Mouse (Mus musculus): ENCODE measurements around the gene Kdm2a.

Gene Kdm2a

DNA sequence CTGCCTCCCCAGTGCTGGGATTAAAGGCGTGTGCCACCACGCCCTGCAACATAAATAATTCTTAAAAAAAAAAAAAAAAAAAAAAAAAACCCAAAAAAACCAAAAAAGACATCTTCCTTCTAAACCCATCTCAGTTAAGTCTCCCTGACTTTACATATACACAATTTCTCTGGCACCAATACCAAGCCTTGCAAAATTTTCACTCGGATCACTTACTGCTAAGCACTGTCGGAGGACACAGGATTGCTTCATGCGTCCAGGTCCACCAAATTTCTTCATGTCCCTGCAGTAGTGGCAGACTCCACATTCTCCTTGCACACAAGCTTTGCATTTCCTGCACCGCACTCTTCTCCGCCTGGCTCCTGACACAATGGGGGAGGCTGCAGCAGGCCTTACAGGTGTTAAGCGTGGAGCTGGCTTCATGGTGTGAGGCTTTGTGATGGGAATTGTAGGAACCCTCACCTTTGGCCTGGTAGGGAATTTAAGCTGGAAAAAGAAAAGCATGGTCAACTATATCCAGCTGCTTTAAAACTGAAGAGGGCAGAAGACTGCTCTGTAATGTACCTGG is 69.3 kb downstream of the Kdm2a start:
- DNase-seq (ENCODE audit: low read depth, low spot score), result no peak

DNA sequence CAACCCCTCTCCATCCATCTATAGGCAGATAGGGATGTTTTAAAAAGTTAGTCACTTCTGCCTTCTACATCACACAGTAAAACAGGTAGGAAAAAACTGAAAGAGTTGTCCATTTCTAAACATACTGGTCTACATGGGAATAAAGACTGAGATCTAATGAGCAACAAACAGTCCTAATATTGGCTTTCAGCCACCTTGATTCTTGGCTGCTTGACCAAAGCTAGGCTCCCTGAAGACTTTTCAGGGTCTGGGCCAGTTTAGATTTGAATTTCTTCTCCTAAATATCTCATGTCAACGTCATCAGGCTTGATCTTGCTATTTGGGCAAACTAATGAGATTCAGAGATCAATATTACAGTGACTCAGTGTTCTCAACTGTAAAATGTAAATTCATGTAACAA is 71.2 kb downstream of the Kdm2a start:
- no peak for DNase-seq (ENCODE audit: low read depth, low spot score)

DNA sequence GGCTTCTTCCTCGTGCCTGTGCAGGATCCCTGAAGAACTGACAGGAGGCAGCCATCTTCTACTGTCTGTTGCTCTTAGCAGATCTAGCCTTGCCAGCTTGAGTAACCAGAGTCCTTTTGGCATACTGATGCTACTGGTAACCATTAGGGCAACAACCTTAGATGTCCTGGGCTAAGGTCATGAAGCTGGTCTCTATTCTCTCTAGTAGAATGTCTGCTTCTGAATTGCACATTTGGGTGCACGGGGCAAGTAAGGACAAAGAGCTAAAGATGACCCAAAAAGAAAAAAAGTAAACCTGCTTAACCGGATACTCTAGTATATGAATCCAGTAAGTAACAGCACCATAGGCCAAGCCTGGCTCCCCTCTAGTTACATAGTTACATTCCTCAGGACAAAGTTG is 72.0 kb downstream of the Kdm2a start:
- no peak for DNase-seq (ENCODE audit: low read depth, low spot score)

DNA sequence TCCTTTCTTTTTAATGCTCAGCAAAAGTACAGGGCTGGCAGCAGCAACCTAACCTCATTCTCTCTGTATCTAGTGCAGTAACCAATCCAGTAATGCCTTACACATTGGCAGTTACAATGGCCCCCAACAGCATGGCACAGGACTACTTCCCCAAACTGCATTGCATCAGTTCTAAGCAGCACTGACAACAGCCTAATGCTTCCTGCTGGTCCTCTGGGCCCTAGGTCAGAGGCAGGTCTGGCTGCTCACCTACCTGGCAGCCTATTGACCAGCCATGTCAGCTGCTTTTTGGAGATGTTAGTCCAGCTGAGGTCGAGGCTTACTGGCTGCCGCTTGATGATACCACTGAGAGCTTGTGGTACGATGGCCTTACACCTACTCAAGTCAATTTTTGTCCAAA is 76.0 kb downstream of the Kdm2a start:
- no peak for DNase-seq (ENCODE audit: low read depth, low spot score)

DNA sequence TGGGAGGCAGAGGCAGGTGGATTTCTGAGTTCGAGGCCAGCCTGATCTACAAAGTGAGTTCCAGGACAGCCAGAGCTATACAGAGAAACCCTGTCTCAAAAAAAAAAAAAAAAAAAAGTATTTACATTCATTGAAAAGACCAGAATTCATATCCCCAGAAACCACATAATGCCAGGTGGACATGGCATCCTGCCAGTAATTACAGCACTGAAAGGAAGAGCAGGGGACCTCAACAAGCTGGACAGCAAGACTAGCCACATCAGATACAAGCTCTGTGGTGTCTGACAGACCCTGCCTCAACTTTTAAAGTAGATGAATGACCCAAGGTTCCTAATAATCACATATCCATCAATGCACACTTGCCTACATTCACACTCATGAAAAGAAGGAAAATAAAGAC is 76.5 kb downstream of the Kdm2a start:
- DNase-seq (ENCODE audit: low read depth, low spot score), result no peak

DNA sequence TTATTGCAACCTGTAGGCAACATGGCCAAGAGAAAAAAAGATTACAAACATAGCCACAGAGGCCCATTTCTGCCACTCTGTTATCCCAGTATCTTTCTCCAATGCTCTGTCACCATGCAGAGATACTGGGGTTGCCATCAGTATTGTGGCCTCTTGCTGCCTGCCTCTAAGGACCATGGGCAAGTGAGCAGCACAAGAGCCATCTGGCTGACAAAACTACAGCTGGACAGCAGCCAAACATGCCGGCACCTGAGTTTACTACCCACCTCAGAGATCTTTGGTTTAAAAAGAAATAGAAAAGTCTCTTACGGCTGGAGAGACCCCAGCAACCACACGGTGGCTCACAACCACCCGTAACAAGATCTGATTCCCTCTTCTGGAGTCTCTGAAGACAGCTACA is 78.8 kb downstream of the Kdm2a start:
- DNase-seq (ENCODE audit: low read depth, low spot score), result no peak

DNA sequence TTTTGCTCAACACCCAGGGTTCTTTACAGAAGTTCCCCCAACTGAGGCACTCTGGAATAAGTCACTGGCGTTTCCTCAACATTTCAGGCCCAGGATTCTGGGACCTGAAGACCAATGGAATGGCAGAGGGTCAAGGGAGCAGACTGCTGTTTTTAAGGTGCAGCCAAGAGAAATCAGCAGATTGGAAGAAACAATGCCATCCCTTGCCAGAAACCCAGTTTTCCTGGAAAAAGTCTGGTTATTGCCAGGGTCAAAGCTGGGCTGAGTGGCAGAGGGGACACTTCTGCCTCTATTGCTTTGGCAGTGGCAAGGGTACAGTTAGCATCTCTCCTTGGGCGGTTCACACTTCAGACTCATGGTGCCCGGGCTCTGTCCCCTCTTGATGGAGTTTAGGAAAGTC is 80.9 kb downstream of the Kdm2a start:
- no peak for DNase-seq (ENCODE audit: low read depth, low spot score)

DNA sequence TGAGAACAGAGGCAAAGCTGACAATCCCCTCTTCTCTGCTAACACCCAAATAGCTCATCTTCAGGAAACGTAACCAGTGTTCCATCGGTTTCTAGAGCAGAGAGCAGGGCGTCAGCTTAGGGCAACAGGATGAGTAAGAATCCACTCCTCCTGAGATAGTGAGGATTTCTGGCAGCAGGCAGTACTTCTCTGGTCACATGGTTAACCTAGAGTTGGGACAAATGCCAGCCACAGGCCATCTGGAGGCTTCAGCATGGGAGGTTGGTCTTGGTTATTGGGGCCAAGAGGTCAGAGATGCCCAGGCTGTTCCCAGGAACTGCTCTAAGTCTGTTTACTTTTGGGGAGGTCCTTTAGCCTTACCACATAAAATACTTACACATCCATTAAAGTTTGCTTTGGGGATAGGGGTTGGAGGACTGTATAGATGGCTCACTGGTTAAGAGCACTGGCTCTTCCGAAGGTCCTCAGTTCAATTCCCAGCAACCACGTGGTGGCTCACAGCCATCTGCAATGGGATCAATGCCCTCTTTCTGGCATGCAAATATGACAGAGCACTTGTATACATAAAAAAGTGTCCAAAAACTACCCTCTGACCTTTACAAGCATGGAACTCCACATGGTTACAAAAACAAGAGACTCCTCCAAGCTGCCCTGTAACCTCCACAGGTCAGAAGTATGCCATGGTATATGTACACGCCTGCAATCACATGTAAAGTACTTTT is 82.7 kb downstream of the Kdm2a start:
- DNase-seq (ENCODE audit: low read depth, low spot score), result no peak

DNA sequence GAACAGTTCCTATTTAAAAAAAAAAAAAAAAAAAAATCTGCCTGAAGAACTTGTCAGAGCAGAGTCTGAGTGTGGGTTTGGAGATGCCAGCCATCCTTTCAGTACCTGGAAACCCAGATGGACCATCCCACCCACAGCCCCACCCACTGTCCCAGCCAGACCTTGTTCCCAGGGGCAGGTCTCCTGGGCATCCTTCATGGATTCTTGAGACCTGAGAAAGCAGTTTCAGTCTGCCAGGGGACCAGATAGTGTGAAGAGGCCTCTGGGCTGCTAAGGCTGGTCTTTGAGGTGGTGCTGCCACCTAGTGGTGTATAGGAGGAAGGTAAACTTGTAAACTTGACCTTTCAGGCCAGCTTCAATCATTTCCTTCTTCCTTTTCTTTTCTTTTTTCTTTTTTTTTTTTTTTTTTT is 88.3 kb downstream of the Kdm2a start:
- DNase-seq (ENCODE audit: low read depth, low spot score), result no peak

DNA sequence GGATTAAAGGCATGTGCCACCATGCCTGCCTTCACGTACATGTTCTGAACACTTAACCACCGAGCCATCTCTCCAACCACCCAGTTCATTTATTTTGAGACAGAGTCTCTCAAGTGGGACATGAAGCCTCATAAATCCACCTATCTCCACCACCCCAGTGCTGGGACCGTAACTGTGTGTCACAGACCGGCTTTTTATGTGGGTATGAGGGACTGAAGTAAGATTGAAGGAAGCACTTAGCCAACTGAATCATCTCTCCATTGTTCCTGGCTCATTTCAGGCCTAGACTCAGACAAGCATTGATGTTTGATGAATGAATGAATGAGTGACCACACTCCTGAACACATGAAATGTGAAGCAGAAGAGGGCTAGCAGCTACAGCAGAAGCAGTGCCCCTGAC is 88.8 kb downstream of the Kdm2a start:
- no peak for DNase-seq (ENCODE audit: low read depth, low spot score)

DNA sequence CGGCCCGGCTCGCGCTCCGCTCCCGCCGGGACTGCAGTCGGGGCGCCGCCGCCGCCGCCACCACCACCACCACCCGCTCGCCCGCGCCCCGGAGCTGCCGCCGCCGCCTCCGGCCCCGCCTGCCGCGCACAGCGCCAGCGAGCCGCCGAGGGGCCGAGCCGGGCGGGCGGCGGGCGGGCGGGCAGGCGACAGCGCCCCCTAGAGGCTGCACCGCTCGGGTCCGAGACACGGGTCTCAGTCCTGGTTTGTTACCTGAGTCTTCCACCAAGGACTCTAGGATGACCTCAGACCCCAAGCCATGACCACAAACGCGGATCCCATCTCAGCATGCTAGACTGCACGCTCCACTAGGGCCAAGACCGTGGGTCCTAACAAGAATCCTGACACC is 91.9 kb downstream of the Kdm2a start, which contains the start of gene Grk2:
Gene Grk2 (minus strand): TSS at position 33 of the 388 bp plus-strand sequence.
- DNase-seq (ENCODE audit: low read depth, low spot score), result no peak

DNA sequence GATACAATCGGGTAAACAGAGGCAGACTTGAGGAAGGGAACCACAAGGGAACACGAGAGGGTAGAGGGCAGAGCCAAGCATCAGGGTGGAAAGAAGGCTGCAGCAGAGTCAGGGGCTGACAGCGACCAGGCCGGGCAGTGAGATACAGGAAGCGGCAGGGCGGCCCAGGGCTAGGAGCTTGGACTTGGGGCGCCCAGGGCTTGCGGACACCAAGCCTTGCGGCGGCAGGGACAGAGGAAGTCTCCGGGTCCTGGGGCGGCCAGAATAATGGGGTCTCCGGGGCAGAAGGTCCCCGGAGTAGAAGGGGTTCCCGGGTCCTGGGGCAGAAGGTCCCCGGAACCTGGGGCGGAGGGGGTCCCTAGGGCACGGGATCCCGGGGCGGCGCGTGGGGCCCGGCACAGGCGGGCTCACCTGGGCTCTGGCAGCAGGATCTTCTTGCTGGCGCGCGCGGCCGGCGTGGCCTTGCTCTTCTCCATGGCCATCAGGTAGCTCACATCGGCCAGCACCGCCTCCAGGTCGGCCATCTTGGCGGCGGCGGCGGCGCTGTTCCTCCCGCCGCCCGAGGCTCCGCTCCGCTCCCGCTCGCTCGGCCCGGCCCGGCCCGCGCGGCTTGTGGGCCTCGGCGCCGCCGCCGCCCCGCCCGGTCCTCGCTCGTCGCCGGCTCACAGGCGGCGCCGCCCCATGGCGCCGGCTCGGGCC is 92.4 kb downstream of the Kdm2a start:
- no peak for DNase-seq (ENCODE audit: low read depth, low spot score)

DNA sequence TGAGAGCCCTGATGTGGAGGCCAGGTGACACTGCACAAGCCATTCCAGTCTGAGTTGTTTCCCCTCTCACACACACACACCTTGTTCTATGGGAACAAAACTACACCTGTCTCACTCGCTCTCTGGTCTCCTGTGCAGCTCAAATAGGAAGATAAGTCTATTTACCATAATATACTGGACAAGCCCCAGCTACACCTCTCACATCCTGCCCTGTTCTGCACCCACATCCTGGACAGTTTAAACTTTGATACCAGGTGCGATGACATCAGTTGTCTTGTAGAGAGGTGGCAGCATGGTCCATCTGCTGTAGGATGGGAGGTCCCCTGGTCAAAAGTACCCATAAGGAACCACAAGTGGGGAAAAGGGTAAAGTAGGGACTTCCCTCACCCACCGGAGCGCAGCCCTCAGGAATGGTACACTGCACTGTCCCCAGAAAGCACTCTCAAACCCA is 93.2 kb downstream of the Kdm2a start:
- no peak for DNase-seq (ENCODE audit: low read depth, low spot score)

DNA sequence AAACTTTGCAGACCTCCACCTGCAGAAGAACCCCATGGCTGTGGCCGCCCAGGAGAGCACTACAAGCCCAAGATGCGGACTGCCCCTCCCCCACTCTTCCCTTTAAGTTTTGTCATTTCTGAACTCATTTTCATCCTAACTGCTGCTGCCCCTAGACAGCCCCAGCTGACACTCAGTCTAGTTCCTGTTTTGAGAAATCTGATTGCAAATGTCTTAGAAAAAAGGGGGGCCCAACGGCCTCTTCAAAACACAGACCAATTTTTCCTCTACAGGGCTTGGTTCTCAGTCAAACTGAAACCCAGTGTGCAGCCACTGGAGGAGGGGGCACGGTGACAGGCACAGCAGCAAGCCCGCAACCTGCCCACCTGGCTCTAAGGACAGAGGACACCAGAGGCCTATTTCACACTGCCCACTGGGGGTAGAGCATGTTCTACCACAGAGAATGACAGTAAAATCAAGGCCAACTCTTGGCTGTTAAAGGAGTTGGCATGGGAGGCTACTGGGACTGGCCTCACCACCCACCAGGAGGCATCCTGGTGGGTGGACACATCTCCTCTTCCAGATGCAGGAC is 93.7 kb downstream of the Kdm2a start:
- DNase-seq (ENCODE audit: low read depth, low spot score), result no peak

DNA sequence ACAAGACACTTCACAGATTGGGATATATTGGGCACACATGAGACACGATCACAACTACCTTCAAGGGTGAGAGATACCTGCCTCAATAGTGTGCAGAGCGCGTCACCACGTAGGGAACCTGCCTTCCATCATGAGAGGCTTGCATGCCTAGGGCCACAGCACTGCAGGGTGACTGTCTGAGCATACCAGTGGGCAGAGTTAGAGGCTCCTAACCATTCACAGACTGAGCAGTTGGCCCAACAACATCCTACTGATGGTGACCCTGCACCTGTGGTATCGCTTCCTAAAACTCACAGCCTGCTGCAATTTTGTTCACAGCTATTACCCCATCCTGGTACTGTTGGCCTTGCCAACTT is 94.5 kb downstream of the Kdm2a start:
- no peak for DNase-seq (ENCODE audit: low read depth, low spot score)

DNA sequence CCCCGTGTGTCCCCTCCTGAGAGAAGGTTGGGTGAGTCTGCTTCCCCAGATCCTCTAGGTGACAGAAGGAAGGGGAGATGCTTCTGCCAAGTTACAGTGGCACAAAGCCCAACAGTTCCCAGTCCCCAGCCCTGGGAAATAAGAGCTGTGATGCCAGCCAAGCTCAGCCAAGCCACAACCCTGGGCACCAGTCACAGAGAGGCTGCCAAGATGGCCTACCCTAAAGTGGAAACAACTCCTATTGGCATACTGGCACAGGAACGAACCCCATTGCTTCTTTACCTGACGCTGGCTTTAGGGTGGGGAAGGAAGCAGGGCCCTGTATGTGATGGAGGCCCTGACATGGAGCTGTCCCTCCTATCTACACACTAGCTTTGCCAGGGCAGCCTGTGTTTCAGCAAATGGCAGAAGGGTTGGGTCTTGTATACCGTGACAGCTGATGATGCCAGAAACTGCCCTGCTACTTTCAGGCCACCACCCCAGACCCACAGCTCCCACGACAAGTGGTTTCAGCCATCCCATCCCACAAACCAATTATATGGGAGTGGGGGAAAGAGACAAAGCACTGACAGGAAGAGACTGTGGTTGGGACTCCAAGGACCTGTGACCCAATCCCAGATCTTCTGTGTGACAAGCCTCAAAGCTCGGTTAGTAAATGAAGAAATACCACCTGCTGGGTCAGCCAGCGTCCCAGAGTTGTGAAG is 95.0 kb downstream of the Kdm2a start:
- DNase-seq (ENCODE audit: low read depth, low spot score), result no peak

DNA sequence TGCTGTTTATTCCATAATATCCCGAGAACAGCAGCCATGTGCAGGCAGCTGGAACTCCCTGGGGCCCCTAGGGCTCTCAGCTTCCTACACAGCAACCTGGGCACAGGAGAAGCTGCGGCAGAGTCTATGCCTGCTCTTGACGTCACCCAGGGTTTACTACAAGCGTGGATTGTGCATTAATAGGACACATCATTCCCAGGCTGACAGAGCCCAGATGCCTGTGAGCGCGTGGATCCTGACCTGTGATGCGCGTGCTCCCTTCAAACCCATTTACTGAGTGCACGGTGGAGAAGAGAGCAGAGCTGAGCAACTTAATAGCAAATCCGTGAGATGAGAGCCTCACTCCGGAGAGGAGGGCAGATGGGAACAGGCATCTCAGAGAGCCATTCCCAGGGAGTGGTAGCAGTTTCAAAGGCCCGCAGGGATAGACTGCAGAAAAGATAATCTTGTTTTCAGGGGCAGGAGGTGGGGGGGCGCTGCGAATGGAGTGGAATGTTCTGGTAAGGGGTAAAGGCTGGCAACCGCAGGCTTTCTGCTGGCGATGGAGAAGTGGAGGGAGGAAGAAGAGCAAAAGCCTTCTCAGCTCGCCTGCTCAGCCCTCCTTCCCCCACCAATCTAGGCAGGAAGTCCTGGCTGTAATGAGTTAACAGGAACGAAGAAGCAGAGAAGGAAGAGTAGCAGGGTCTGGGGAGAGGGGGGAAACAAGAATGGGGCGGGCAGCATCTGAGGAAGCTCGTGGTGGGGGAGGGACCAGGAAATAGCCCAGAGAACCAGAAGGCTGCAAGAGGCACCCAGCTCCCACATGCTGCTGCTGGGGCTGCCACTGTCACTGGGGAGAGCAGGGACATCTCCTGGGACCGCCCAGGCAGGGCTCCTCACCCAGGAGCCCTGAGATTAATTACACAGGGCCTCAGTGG is 96.1 kb downstream of the Kdm2a start:
- no peak for DNase-seq (ENCODE audit: low read depth, low spot score)

DNA sequence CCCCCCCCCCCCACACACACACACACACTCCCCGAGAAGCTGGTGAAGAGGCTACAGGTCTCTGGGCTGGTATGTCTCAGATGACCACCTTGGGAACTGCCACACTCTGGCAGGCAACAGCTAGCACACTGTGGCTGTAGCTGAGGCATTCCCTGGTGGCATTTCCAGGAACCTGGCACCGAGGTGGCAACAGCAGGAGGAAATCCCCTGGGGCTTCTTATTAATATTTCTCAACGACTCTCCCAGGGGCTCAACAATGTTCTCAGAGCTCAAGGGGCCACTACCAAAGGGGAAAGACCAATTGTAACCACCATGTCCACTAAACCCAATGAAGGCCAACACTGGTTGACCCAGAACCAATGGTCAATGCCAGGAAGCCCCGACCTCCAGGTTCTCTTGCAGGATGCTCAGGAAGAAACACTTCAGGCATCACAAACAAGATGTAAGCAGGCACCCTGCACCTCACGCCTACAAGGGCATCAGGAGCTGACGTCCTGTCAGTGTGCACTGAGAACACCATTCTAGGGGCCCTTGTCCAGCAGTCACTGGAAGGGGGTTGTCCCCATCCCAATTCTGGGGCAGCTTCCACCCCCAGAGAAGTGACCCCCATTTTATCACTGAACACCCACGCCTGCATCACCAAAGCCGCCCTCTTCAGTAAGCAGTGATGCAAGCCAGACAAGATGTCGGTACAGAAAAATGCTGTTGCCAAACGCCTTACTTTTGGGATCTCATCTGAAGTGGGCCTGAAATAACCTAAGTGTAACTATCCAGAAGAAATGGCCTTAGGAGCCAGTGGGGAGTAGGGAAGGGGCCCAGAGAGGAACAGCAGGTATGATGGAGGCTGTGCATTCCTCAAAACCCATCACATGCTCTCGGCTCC is 97.0 kb downstream of the Kdm2a start:
- DNase-seq (ENCODE audit: low read depth, low spot score), result no peak

DNA sequence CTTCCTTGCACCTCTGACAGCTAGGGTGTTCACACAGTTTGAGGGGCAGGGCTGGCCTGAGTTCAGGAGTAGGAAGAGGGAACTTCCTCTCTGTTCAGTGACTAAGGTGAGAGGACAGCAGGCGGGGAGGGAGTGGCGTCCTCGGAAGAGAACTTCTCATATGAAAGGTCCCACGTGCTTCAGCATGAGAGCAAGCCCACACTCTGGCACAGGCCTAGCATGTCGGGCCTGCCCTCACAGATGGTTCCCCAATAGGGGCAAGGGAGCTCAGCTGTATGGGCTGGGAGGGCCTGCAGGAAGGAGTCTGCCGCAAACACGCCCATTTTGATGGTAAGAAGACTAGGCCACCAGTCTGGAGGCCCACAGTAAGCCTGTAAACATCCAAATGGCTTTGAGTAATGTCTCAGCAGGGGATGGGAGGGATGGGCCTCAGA is 97.8 kb downstream of the Kdm2a start:
- no peak for DNase-seq (ENCODE audit: low read depth, low spot score)

Data from retina, postnatal 7 days (tissue).